Mouse (Mus musculus) lung, embryonic 16.5 days (tissue): ENCODE measurements at regions not wholly inside any gene's neighbourhood (a gene's known extent, or its start where the extent isn't known, plus 50 kb on each side); places are given as distances from the start of the nearest gene placed in this dataset.
A peak's percentile ranks its signal among the peaks of the same experiment; 100 is the strongest.

Source experiments
- ATAC-seq: fragments of 200-750 bp; cut with Nextera tagmentation; 2 replicates; pipeline ENCODE4 v1.8.0; 2017; ENCODE audit warnings: low read depth, mild to moderate bottlenecking, moderate library complexity
- H3K27ac ChIP-seq: fragments of 300-500 bp; sonication (generic); 2 replicates; pipeline ENCODE4 v1.5.1; 2014; ENCODE audit warnings: mild to moderate bottlenecking, control low read depth, low read length
- H3K27me3 ChIP-seq: fragments of 300-500 bp; sonication (generic); 2 replicates; pipeline ENCODE4 v1.6.1; 2014; ENCODE audit warnings: low read depth, low read length, mixed read lengths; ENCODE audit not compliant: control insufficient read depth, insufficient read depth
- H3K36me3 ChIP-seq: fragments of 300-500 bp; sonication (generic); 2 replicates; pipeline ENCODE4 v1.6.1; 2014; ENCODE audit warnings: low read length; ENCODE audit not compliant: control insufficient read depth, insufficient read depth
- H3K4me1 ChIP-seq: fragments of 300-500 bp; sonication (generic); replicated peaks from 2 replicates; pipeline ENCODE4 v1.6.1; 2014; ENCODE audit warnings: low read length, mixed read lengths; ENCODE audit not compliant: control insufficient read depth, insufficient read depth
- H3K4me2 ChIP-seq: fragments of 300-500 bp; sonication (generic); 2 replicates; pipeline ENCODE4 v1.6.1; 2014; ENCODE audit warnings: low read depth, low read length, control low read depth
- H3K4me3 ChIP-seq: fragments of 300-500 bp; sonication (generic); 2 replicates; pipeline ENCODE4 v1.5.1; 2014; ENCODE audit warnings: mild to moderate bottlenecking, low read length, control low read depth
- H3K9ac ChIP-seq: fragments of 300-500 bp; sonication (generic); 2 replicates; pipeline ENCODE4 v1.6.1; 2014; ENCODE audit warnings: low read length, control low read depth
- H3K9me3 ChIP-seq: fragments of 300-500 bp; sonication (generic); 2 replicates; pipeline ENCODE4 v1.6.1; 2016; ENCODE audit warnings: low read length; ENCODE audit not compliant: control insufficient read depth
- WGBS: fragments of 180-500 bp; shearing (Covaris S2); extraction: QIAGEN DNeasy Blood & Tissue Kit; methylation state at CpG from one replicate; pipeline ENCODE4 v1.1.7; 2014; 5-methylcytosine and 5-hydroxymethylcytosine counted together

- Histone ChIP-seq H3K4me1 (no peaks in the 10 kb centered on the region), H3K9ac (no peak overlapping the region), H3K27ac (no peak overlapping the region), H3K27me3 (no peaks in the 10 kb centered on the region), H3K4me2 (no peak overlapping the region), H3K4me3 (no peak overlapping the region), H3K36me3 (no peaks in the 10 kb centered on the region), H3K9me3 (no peaks in the 10 kb centered on the region)
- ATAC-seq = no peak
- WGBS = 57% methylated on average over 2 of the region's 2 CpGs
Observed at GRCm38 (mm10) chr1:184550491-184550890, 181.9 kb downstream of the Hlx start.

DNA sequence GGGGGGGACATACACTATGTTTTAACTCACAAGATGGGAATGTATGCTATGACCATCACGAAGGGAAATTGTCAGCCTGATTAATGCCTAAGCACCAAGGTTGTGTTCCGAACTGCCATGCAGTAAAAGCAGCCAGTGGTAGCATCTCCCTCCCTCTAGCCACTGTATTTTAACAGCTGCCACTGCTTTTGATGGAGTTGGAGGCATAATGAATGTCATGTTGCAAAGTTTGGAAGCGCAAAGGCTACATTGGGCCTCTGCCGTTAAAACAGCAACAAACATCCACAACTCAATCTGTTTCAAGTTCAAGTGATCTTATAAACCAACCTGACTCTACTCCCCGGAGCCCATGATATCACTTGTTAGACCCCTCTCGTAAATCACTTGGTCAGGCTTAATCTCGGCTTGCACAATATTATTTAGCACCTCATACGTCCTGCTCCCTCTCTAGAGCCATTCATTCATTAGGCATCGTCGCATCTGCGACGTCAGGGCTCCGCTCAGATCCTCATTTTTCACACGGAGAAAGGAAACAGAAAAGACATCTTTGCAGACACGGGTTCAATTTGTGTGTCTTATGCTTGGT lies 184.7 kb downstream of the Hlx start:
- H3K36me3 ChIP-seq = no peaks in the 10 kb centered on the region
- WGBS = 41% methylated on average over 15 of the region's 15 CpGs
- no peaks in the 10 kb centered on the region for H3K27me3 ChIP-seq
- 0 out of 2 replicates have a peak, but pooled peaks have one; percentile 43 for ATAC-seq
- no peaks in the 10 kb centered on the region for H3K9me3 ChIP-seq
- H3K9ac ChIP-seq = no peak overlapping the region
- no peaks in the 10 kb centered on the region for H3K4me1 ChIP-seq
- H3K27ac ChIP-seq = no peak overlapping the region
- no peak overlapping the region for H3K4me3 ChIP-seq
- no peak overlapping the region for H3K4me2 ChIP-seq

- Histone ChIP-seq H3K27me3 (no peaks in the 10 kb centered on the region), H3K4me2 (no peak overlapping the region), H3K9ac (no peak overlapping the region), H3K27ac (no peak overlapping the region), H3K36me3 (no peaks in the 10 kb centered on the region), H3K4me1 (no peaks in the 10 kb centered on the region), H3K9me3 (no peaks in the 10 kb centered on the region), H3K4me3 (no peak overlapping the region)
- WGBS = 86% methylated on average over 5 of the region's 5 CpGs
- no peak for ATAC-seq
Observed at GRCm38 (mm10) chr1:184546140-184546661, 186.2 kb downstream of the Hlx start.

GRCm38 (mm10) chr1:184545111-184545510 lies 187.3 kb downstream of the Hlx start:
- Histone ChIP-seq H3K27ac (no peak overlapping the region), H3K9ac (no peak overlapping the region), H3K9me3 (no peaks in the 10 kb centered on the region), H3K4me1 (no peaks in the 10 kb centered on the region), H3K27me3 (no peaks in the 10 kb centered on the region), H3K4me2 (no peak overlapping the region), H3K36me3 (no peaks in the 10 kb centered on the region), H3K4me3 (no peak overlapping the region)
- ATAC-seq = no peak
- WGBS = 65% methylated on average over 4 of the region's 4 CpGs

DNA sequence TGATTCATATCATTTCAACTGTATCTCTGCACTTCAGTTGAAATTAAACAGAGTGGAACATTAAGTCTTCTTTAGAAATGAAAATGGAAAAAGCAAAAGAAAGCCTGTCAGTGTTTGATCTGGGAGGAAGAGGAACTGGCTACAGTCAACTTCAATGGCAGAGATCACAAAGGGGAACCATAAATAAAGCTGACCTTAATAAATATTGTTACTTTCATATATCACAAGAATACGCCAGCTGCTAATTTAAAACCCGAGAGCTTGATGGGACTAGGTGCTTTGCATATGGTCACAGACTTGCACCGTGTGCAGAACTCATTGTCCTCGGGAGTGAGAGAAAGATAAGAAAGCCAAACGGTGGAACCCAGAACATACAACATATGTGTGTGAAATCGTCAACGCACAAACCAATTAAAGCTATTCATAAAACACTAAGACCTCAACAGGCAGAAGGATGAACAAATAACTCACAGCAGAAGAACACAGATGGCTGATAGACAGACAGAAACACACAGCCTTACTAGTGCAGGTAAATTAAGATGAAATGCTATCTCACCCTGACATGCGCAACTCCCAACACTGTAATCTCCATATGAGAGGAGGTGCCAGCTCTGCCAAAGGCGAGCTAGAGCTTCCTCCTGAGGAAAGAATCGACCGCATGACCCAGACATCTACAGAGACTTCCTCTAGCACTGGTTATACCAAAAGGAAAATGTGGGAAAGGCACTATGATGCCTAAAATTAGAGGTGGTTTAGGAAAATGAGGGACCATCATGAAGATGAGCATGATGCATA lies 189.9 kb downstream of the Hlx start:
- no peak overlapping the region for H3K27ac ChIP-seq
- WGBS = 73% methylated on average over 11 of the region's 11 CpGs
- no peaks in the 10 kb centered on the region for H3K27me3 ChIP-seq
- no peaks in the 10 kb centered on the region for H3K4me1 ChIP-seq
- H3K9me3 ChIP-seq = no peaks in the 10 kb centered on the region
- no peak for ATAC-seq
- no peaks in the 10 kb centered on the region for H3K36me3 ChIP-seq
- H3K9ac ChIP-seq = no peak overlapping the region
- no peak overlapping the region for H3K4me2 ChIP-seq
- H3K4me3 ChIP-seq = no peak overlapping the region

DNA sequence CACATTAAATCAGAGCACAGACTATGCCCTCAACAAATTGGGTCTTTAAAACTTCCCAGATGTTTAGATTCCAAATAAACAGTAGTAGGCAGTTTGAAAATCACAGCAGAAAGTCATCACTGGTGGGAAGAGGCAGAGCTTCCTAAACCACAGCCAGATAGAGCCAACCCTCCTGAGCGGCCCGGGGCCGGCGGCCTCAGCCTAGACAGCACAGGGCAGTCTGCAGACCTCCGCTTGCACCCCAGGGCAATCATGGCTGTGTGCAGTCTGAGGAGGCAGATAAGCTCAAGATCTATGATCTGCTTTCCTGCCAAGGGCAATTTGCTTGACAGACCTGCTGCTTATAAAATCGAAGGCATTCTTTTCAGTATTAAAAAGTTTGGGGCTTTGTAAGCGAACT lies 192.6 kb downstream of the Hlx start:
- peak; percentile 88 for ATAC-seq
- WGBS = 28% methylated on average over 7 of the region's 7 CpGs
- Histone ChIP-seq H3K4me2 (no peak overlapping the region), H3K4me1 (no peaks in the 10 kb centered on the region), H3K27me3 (no peaks in the 10 kb centered on the region), H3K36me3 (no peaks in the 10 kb centered on the region), H3K9me3 (no peaks in the 10 kb centered on the region), H3K9ac (no peak overlapping the region), H3K4me3 (no peak overlapping the region), H3K27ac (no peak overlapping the region)

- Histone ChIP-seq H3K27ac (no peak overlapping the region), H3K27me3 (no peaks in the 10 kb centered on the region)
- 57% methylated on average over 11 of the region's 11 CpGs for WGBS
Observed at GRCm38 (mm10) chr1:184536311-184537200, 195.9 kb downstream of the Hlx start.

GRCm38 (mm10) chr1:184535691-184536090 lies 196.7 kb downstream of the Hlx start:
- Histone ChIP-seq H3K9ac (no peak overlapping the region), H3K27me3 (no peaks in the 10 kb centered on the region), H3K27ac (no peak overlapping the region), H3K4me1 (peaks cover 2% of the 10 kb centered on the region; the same call in 1 of the 2 replicates), H3K4me2 (no peak overlapping the region), H3K9me3 (no peaks in the 10 kb centered on the region), H3K4me3 (no peak overlapping the region), H3K36me3 (no peaks in the 10 kb centered on the region)
- ATAC-seq = no peak
- 92% methylated on average over 3 of the region's 3 CpGs for WGBS

More at GRCm38 (mm10) chr1:184536311-184537200, 195.9 kb downstream of the Hlx start:
- peaks cover 2% of the 10 kb centered on the region; the same call in 1 of the 2 replicates for H3K4me1 ChIP-seq
- no peak overlapping the region for H3K9ac ChIP-seq
- ATAC-seq = no peak
- H3K9me3 ChIP-seq = no peaks in the 10 kb centered on the region
- H3K4me2 ChIP-seq = no peak overlapping the region
- no peak overlapping the region for H3K4me3 ChIP-seq
- no peaks in the 10 kb centered on the region for H3K36me3 ChIP-seq

DNA sequence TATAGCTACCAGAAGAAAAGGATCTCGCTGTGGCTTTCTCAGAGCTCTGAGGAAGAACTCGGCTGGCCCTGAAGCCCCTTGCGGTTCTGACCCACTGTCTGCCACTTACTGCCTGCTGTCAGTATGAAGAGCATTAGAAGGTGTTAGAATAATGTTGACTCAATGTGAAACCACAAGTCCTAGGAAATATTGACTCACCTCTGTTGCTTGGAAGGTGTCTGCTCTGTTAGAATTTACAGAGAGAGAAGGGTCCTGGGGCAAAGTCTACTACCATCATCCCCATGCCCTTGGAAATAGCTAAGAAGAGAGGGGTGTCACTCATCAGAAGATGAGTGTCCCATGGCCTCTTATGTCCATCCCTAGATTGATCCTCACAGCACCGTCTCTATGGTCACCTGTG lies 197.9 kb downstream of the Hlx start:
- WGBS = 80% methylated on average over 4 of the region's 4 CpGs
- Histone ChIP-seq H3K36me3 (no peaks in the 10 kb centered on the region), H3K27me3 (no peaks in the 10 kb centered on the region), H3K4me2 (no peak overlapping the region), H3K9ac (no peak overlapping the region), H3K9me3 (no peaks in the 10 kb centered on the region), H3K4me3 (no peak overlapping the region), H3K27ac (no peak overlapping the region), H3K4me1 (peaks cover 2% of the 10 kb centered on the region; the same call in 1 of the 2 replicates)
- ATAC-seq = no peak
